Mouse (Mus musculus): ENCODE data around the gene Emc3.

The Emc3 gene

DNA sequence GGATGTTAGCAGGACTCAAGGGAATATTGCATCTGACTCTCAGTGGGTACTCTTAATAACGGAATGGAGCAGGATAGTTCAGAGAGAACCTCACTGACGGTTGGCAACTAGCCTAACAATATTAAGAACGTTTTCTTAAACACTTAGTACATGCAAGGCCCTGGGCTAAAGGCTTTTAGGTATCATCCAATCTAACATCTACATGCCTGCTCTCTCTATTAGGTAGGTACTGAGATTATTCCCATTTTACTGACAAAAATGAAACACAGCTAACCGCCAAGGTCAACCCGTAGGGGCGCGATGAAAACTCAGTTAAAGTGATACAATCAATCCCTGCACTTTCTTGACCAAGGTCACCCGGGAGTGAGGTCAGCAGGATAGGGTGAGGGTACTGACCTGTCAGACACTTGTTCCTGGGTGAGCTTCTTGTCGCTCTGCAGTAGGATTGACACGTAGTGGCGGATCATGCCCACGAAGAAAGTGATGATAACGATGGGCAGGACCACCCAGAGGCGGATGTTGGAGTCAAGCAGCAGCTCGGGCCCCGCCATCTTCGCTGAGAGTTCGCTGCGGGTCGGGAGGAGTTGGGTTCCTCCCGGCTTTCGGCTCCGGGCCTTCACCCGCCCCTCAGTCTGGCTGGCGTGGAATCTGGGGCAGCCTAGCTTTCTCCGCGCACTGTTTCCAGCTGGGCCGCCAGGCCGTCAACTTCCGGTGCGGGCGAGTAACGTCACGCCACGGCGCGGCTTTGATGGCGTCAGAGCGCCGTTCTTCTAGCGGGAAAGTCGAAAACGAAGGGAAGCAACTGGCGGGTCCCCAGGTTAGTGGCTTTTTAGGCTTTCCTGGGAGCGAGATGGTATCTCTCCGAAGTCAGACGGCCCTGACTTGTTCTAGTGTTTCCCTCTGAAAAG, at the start of gene Emc3, which contains the start of gene Fancd2:
Emc3 (minus strand) TSS at position 721 of the 908 bp plus-strand sequence.
Fancd2 (plus strand) TSS at position 751 of the 908 bp plus-strand sequence.
- in situ Hi-C loops (cut with MboI; ENCODE audit: low sequenced_read_pairs): no loop called here

- in situ Hi-C loops (cut with MboI; ENCODE audit: low sequenced_read_pairs): no loop called here
These were observed 47.9 kb upstream of the Emc3 start for GRCm38 (mm10) chr6:113579306-113579705.

DNA sequence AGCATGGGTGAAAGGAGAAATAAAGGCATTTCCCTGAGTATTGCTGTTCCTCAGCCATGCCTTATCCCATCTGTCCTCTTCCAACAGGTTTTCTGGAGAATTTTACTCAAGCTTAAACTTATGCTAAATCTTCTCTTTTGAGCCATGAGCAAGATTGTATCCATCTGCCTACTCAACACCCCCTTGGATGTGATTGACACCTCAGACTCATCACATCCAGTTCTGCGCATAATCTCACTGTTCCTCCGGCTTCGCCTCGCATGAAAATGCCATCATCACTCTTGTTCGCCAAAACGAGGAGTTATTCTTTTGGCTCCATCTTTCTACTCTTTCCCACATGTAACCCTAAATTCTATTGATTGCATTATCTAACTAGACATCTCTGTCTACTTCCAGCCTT, 44.6 kb upstream of the Emc3 start:
- in situ Hi-C loops (cut with MboI; ENCODE audit: low sequenced_read_pairs): no loop called here

DNA sequence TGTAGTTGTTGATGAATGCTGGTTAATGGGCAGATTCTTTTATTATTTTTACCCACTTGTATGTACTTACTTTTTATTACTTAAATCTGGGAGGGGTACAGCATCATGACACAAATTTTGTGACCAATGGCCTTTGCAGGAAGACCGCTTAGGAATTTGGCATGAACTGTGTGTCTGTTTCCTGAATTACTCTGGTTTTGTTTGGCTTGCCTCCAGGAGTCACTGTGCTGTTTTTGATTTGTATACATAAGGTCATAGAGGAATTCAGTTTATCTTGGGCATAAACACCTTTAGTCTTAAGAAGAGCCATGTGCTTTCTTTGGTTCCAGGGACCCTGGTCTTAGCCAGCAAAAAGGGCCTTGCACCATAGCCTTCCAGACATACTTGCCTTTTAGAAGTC, 33.1 kb upstream of the Emc3 start:
- in situ Hi-C loops (cut with MboI; ENCODE audit: low sequenced_read_pairs): no loop called here

DNA sequence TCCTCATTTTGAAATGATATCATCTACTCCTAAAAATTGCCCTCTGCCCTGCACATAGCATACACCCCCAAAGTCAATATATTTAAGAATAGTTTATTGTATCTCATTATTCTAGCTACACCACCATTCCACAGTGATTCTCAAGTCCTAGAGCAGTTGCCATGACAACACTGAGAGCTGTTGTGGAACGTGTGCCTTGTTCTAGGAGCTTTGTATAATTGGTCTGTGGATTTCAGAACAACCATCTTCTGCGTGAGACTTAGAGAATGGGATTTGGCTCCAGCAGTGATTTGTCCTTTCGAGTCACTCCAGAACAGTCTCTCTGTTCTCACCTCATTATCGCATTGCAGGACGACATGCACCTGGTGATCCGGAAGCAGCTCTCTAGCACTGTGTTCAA, 28.3 kb upstream of the Emc3 start:
- in situ Hi-C loops (cut with MboI; ENCODE audit: low sequenced_read_pairs): no loop called here

GRCm38 (mm10) chr6:113543906-113544481, 12.5 kb upstream of the Emc3 start:
- in situ Hi-C loops (cut with MboI; ENCODE audit: low sequenced_read_pairs): no loop called here

DNA sequence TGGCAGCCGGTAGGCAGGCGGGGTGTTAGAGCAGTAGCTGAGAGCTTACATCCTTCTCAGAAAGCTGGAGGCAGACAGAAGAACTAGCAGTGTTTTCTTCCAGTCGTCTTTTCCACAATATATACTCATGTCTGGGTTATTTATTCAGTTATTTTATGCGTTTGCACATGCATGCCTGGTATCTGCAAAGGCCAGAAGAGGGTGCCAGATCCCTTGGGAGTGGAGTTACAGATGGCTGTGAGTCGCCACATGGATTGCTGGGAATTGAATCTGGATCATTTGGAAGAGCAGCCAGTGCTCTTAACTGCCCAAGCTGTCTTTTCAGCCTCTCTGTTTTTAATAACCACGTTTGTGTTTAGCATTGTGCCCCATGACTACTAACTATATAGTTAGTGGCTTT, 10.2 kb upstream of the Emc3 start:
- in situ Hi-C loops (cut with MboI; ENCODE audit: low sequenced_read_pairs): no loop called here

GRCm38 (mm10) chr6:113534886-113535285, 3.4 kb upstream of the Emc3 start:
- in situ Hi-C loops (cut with MboI; ENCODE audit: low sequenced_read_pairs): no loop called here

DNA sequence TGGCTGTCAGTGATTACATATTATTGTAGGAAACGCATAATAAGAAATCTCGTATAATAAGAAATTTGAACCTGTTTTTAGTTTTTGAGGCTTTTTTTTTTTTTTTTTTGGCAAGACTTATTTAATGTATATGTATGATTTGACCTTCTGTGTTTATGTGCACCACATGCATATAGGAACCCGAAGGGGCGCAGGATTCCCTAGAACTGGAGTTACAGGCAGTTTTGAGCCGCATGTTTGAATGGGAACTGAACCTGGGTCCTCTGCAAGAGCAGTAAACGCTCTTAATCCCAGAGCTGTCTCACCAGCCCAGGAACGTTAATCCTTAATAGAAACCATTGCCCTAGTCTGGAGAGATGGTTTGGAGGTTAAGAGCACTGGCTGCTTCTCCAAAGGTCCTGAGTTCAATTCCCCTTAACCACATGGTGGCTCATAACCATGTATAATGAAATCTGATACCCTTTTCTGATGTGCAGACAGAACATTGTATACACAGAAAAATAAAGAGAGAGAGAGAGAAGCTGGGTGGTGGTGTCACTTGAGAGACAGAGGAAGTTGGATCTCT, 470 bp upstream of the Emc3 start:
- in situ Hi-C loops (cut with MboI; ENCODE audit: low sequenced_read_pairs): no loop called here

DNA sequence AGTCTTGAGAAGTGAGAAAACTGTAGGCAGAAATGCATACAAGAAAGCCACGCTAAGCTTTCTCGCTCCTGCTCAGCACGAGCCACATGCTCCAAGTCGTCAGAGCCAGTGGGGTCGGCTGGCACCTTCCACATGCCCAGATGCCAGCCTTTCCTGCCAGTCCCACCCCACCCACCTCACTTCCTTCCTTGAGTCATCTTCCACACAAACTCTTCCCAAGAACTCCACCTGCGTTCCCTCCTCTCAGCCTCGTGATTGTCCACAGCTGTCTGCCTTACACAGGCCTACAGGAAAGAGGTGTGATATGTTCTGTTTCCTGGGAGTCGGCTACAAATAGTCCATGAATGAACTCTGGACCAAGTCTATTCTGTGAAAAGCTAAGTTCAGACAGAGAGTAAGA, 8.0 kb downstream of the Emc3 start:
- in situ Hi-C loops (cut with MboI; ENCODE audit: low sequenced_read_pairs): no loop called here

DNA sequence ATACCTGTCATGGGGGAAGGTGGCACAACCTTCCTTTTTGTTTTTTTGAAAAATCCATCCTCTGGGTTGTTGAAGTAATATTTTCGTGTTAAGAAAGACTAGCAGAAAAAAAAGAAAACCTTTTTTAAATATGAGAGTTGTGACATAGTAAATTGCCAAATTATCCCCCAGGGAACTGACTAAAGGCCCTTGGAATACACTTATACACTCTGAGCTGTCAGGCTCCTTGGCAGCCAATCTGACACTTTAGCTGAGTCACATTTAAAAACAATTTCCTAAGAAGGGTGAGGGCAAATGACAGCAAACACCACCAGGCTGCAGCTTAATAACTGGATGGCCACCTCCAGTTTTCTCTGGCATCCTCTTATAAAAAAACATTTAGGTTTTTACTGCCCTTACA, 9.1 kb downstream of the Emc3 start:
- in situ Hi-C loops (cut with MboI; ENCODE audit: low sequenced_read_pairs): no loop called here

DNA sequence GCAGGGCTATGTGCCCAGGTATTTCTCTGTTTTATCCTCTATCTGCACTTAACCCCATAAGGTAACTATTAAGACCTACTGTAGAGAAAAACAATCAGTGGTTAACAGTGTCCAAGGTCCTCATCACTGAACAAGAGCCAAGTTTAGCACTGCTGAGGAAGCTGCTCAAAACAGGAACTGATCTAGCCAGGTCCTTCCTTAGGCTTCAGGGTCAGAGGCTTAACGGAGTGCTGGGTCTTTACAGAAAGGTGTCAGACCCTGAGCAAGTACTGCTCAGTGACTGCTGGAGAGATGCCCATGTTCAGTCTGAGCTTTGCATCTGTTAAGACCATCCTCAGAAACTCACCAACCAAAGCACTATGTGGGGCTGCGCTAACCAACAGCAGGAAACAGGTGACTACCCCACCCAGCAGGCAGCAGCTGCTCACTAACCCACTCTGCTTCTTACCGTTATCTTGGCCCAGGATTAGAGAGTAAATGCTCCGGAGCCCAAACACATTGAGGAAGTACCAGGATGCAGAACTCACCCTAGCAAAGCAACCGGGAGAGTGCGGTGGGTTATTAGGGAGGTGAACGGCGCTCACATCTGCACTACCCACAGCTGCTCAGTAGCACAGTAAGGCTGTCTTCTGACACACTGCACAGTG, 13.9 kb downstream of the Emc3 start:
- in situ Hi-C loops (cut with MboI; ENCODE audit: low sequenced_read_pairs): no loop called here

- in situ Hi-C loops (cut with MboI; ENCODE audit: low sequenced_read_pairs): no loop called here
These were observed 16.9 kb downstream of the Emc3 start for GRCm38 (mm10) chr6:113514600-113514999.

GRCm38 (mm10) chr6:113513944-113514343, 17.5 kb downstream of the Emc3 start:
- in situ Hi-C loops (cut with MboI; ENCODE audit: low sequenced_read_pairs): no loop called here

DNA sequence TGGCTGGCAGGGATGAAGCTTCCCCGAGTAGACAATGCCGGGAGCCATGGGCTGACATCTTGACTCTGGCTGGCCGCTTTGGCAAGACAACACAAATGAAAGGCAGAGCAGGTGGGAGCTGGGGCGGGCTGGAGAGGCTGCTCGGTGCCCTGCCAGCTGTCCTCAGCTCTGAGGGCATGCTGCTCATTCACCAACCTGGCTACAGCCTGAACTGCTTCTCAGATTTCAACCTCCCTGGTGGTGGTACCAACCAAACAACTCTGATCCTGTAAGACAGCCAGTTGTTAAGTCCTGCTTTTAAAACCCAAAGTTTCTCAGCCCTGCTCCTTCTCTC, 22.5 kb downstream of the Emc3 start:
- in situ Hi-C loops (cut with MboI; ENCODE audit: low sequenced_read_pairs): no loop called here

DNA sequence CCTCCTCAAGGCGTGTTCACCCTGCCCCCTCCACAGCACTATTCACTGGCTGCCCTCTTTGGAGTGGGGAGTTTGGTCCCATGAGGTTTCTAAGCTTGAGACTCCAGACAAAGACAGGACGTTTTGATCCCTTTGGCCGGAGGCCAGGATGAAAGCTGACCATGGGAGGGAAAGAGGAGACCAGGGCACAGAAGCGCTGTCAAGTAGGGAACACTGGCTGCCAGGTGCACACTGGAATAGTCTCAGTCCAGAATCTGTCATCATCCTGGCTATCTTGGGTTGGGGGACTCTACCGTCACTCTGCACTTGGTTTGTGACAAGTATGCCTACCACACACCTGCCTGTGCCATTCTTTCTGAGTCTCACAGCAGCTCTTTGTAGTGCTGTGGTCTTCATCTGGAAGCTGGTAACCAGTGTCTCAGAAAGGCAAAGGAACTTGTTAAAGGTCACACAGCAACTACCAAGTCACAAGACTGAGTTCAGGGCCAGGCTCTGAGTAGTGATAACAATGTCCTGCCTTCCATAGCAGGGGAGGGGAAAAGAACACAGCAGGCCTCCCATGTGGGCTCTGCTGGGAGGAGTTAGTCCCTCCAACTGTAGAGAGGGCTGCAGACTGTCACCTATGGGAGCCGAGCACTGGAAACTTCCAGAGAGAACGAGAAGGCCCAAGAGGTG, 23.0 kb downstream of the Emc3 start:
- in situ Hi-C loops (cut with MboI; ENCODE audit: low sequenced_read_pairs): no loop called here

DNA sequence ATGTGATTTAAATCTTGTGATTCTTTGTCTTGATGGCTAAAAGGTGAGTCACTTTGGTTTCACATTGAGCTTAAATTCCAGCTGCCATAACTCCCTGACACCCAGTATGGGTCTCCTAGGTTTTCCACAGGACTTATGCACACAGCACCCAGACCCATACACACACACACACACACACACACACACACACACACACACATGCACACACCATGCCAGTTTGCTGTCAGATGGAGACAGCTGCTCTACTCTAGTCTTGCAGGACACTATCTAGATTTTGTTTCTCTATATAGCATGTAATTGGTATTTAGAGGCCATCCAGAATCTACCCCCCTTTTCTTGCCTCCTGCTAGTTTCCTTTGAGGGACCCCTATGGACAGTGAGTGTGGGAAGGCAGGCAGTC, 24.3 kb downstream of the Emc3 start:
- in situ Hi-C loops (cut with MboI; ENCODE audit: low sequenced_read_pairs): no loop called here

GRCm38 (mm10) chr6:113505689-113506088, 25.8 kb downstream of the Emc3 start:
- in situ Hi-C loops (cut with MboI; ENCODE audit: low sequenced_read_pairs): no loop called here

- in situ Hi-C loops (cut with MboI; ENCODE audit: low sequenced_read_pairs): no loop called here
These were observed 28.7 kb downstream of the Emc3 start for GRCm38 (mm10) chr6:113502801-113503200.

DNA sequence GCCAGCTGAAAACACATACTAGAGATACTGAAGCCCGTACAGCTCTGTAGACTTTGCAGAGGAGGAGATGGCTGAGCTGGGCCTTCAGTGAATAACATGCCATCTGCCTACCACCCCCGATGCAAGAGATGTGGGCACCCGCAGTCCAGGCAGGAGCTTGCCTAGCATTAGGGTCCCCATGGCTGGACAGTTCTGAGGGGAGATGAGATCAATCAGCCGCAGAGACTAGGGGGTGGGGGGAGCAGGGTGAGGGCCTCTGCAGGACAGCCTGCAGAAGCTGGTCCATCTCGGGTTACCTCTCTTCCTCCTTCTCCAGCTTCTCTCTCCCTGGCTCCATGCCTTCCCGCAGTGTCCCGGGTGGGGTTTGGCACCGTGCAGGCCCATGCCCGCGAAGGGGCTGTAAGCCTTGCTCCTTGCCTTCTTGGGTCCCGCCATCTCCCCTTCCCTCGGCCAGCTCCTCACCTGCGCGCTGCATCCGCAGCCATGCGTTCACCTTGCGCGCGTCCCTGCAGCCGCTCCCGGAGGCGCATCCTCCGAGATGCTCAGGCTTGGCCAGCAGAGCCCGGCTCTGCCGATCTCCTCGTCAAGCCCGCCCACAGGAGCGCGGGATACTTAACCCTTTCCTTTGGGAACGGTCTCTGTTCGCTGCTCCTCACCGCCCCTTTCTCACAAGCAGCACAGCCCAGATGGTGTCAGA, 29.9 kb downstream of the Emc3 start, which contains the start of gene Prrt3:
Prrt3 (minus strand) TSS at position 544 of the 697 bp plus-strand sequence.
- in situ Hi-C loops (cut with MboI; ENCODE audit: low sequenced_read_pairs): no loop called here
